Mouse (Mus musculus) activated CD4-positive, CD25-positive, alpha-beta regulatory T cell (primary cell): ENCODE measurements around the gene Serpine3. TPM values are rescaled to one million over a fixed set of nuclear protein-coding genes. Genes with fewer than 3 reads are reported as not detected.

Experiments used
- polyA plus RNA-seq, 2 experiments: library from polyadenylated mRNA; unstranded; fragments of 100-300 nt; shearing (Covaris generic); gene quantifications; one replicate each; pipeline ENCODE4 v1.2.1; 2017

Gene Serpine3
- not detected for polyA plus RNA-seq

GRCm38 (mm10) chr14:62663367-62663766 is at the start of gene Serpine3:
Gene Serpine3 (plus strand): TSS chr14:62663667.

Other genes with a start within 250 kb of the Serpine3 start
- under 1 TPM; 0.10 to 0.29 TPM for gene Gucy1b2, start 207.4 kb upstream of the Serpine3 start, polyA plus RNA-seq
- under 1 TPM; 0.18 to 0.25 TPM for gene Fam124a, start 107.9 kb upstream of the Serpine3 start, polyA plus RNA-seq
- gene Gm4131, start 96.7 kb upstream of the Serpine3 start, polyA plus RNA-seq = under 1 TPM in 1 of 2 experiments, not detected in 1; 0.22 TPM
- 10 to 100 TPM; 49.2 to 68.5 TPM for gene Ints6, start 97.5 kb downstream of the Serpine3 start, polyA plus RNA-seq
- 1 to 10 TPM; 4.1 to 8.4 TPM for gene Wdfy2, start 174.0 kb downstream of the Serpine3 start, polyA plus RNA-seq